30 mouse cellular contexts compared by ENCODE assay signal in genomic region chr2:74285624-74286023, GRCm38 (mm10).
"Had no signal": no experiment of that assay in that cellular context is flagged by ENCODE, and none has a peak within 500 bp of the region (broad histone marks: within the 10 kb centered on the region; RNA-seq: fewer than 3 reads in every experiment).

No protein-coding gene starts in this region.

- H3K9me3 ChIP-seq: limb, embryonic 10.5 days; limb, embryonic 13.5 days; limb, embryonic 15.5 days; liver, embryonic 12.5 days; liver, embryonic 13.5 days; liver, embryonic 15.5 days; lung, embryonic 15.5 days; midbrain, embryonic 10.5 days; midbrain, embryonic 12.5 days; midbrain, embryonic 13.5 days; midbrain, embryonic 15.5 days had no signal

- H3K4me3 ChIP-seq: left cerebral cortex, adult 2 months; limb, embryonic 10.5 days; limb, embryonic 12.5 days; limb, embryonic 13.5 days; limb, embryonic 15.5 days; liver, embryonic 12.5 days; liver, embryonic 13.5 days; liver, embryonic 15.5 days; lung, embryonic 15.5 days; megakaryocyte, embryonic 14.5 days; midbrain, embryonic 10.5 days; midbrain, embryonic 12.5 days; midbrain, embryonic 13.5 days; midbrain, embryonic 15.5 days; myocyte had no signal

- H3K9ac ChIP-seq: limb, embryonic 12.5 days; limb, embryonic 13.5 days; limb, embryonic 15.5 days; liver, embryonic 12.5 days; liver, embryonic 13.5 days; liver, embryonic 14.5 days; liver, embryonic 15.5 days; liver, postnatal 0 days; lung, embryonic 14.5 days; lung, embryonic 15.5 days; midbrain, embryonic 12.5 days; midbrain, embryonic 13.5 days; midbrain, embryonic 15.5 days had no signal

- H3K27ac ChIP-seq: left cerebral cortex, adult 2 months; limb, embryonic 10.5 days; limb, embryonic 12.5 days; limb, embryonic 13.5 days; limb, embryonic 15.5 days; liver, embryonic 12.5 days; liver, embryonic 13.5 days; liver, embryonic 14.5 days; liver, embryonic 15.5 days; lung, embryonic 15.5 days; macrophage; midbrain, embryonic 10.5 days; midbrain, embryonic 12.5 days; midbrain, embryonic 13.5 days; midbrain, embryonic 15.5 days had no signal

- H3K27me3 ChIP-seq: limb, embryonic 12.5 days; limb, embryonic 13.5 days; limb, embryonic 15.5 days; liver, embryonic 12.5 days; liver, embryonic 13.5 days; liver, embryonic 15.5 days; lung, embryonic 15.5 days; megakaryocyte, embryonic 14.5 days; midbrain, embryonic 12.5 days; midbrain, embryonic 13.5 days; midbrain, embryonic 15.5 days had no signal

- H3K4me2 ChIP-seq: limb, embryonic 12.5 days; limb, embryonic 13.5 days; limb, embryonic 15.5 days; liver, embryonic 11.5 days; liver, embryonic 12.5 days; liver, embryonic 13.5 days; liver, embryonic 15.5 days; lung, embryonic 14.5 days; lung, embryonic 15.5 days; midbrain, embryonic 11.5 days; midbrain, embryonic 12.5 days; midbrain, embryonic 13.5 days; midbrain, embryonic 15.5 days had no signal

- DNase-seq: left cerebral cortex, postnatal 4 days; liver; liver, embryonic 13.5 days; liver, postnatal 0 days; lung, adult 18-20 months; lung, adult 2 months; lung, embryonic 14.5 days; lung, postnatal 10 days; lung, postnatal 14 days; lung, postnatal 36 days; lung, postnatal 4 days; midbrain, embryonic 14.5 days had no signal

- H3K4me1 ChIP-seq: limb, embryonic 10.5 days; liver, embryonic 12.5 days; liver, embryonic 13.5 days; liver, embryonic 15.5 days; lung, embryonic 15.5 days; megakaryocyte, embryonic 14.5 days; midbrain, embryonic 12.5 days; midbrain, embryonic 13.5 days; midbrain, embryonic 15.5 days had no signal

- H3K36me3 ChIP-seq: limb, embryonic 10.5 days; limb, embryonic 12.5 days; limb, embryonic 13.5 days; limb, embryonic 15.5 days; liver, embryonic 12.5 days; liver, embryonic 13.5 days; liver, embryonic 15.5 days; lung, embryonic 15.5 days; midbrain, embryonic 10.5 days; midbrain, embryonic 12.5 days; midbrain, embryonic 13.5 days; midbrain, embryonic 15.5 days had no signal
